Mouse (Mus musculus): ENCODE data around the gene Srd5a1.

Gene Srd5a1

DNA sequence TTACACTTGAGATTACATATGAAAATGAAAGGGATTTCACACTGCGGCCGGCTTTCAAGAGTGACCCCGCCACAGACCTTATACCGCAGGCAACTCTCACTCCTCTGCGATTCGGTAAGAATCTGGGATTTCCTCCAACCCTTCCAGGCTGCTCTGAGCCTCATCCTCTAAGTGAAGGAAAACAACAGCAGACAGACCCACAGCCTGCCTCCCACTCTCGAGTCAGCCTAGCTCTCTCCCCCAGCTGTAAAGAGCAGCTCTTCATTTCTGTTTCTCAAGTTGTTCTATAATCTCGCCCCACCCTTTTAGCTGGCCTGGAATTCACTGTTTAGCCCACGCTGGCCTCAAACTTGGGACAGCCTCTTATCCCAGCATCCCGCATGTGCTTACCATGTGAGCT is 69.5 kb downstream of the Srd5a1 start:
- DNase-seq (ENCODE audit: low spot score in 2 of 2), result no peak

DNA sequence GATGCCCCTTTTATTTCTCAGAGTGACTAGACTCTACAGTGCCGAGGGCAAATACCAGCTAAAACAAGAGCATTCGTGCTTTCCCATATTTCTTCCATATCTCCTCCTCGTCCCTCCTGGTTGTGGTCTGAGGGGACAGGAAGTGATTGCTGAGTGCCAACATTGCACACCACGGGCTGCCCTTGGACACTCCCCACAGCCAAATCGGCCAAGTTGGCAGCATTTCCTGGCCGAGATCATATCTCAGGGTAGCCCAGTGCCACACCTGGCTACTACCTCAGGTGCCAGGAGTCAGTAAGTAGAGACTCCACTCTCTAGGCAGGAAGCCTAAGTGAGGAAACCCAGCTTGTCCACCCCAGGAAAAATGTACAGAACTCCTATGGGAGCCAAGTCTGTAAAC is 70.0 kb downstream of the Srd5a1 start:
- no peak for DNase-seq (ENCODE audit: low spot score in 2 of 2)

DNA sequence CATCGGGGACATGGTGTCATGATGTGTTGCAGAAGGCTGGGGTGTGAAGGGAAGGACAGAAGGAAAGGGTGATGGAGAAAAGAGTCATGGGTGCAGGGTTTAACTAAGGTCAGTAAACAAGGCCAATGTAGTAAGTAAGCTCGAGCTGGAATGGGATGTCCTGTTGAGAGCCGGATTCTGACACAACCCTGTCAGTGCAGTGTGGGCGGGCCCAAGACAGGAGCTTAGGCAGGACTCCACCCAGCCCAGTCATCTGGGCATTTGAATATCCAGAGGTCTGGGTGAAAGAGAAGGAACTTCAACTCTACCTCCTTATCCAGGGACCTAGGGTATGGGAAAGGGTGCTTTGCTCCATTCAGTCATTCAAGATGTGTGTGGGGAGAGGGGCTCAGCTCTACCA is 72.9 kb downstream of the Srd5a1 start:
- no peak for DNase-seq (ENCODE audit: low spot score in 2 of 2)

- DNase-seq (ENCODE audit: low spot score in 2 of 2), result no peak
These were observed 73.9 kb downstream of the Srd5a1 start for GRCm38 (mm10) chr13:69537366-69537765.

GRCm38 (mm10) chr13:69536021-69536420 is 75.2 kb downstream of the Srd5a1 start:
- no peak for DNase-seq (ENCODE audit: low spot score in 2 of 2)

- DNase-seq (ENCODE audit: low spot score in 2 of 2), result peak; percentile 96 to 97
These were observed 76.3 kb downstream of the Srd5a1 start for GRCm38 (mm10) chr13:69534654-69535551.

GRCm38 (mm10) chr13:69534334-69534653 is 76.9 kb downstream of the Srd5a1 start, which contains the start of gene Tent4a:
TSS of gene Tent4a (minus strand) at chr13:69534617.
- no peak for DNase-seq (ENCODE audit: low spot score in 2 of 2)

- peak in 1 of 2 experiments; percentile 32 for DNase-seq (ENCODE audit: low spot score in 2 of 2)
These were observed 77.6 kb downstream of the Srd5a1 start, which contains the start of gene Nsun2 for GRCm38 (mm10) chr13:69533405-69534333. TSS of gene Nsun2 (plus strand) at chr13:69533746.

DNA sequence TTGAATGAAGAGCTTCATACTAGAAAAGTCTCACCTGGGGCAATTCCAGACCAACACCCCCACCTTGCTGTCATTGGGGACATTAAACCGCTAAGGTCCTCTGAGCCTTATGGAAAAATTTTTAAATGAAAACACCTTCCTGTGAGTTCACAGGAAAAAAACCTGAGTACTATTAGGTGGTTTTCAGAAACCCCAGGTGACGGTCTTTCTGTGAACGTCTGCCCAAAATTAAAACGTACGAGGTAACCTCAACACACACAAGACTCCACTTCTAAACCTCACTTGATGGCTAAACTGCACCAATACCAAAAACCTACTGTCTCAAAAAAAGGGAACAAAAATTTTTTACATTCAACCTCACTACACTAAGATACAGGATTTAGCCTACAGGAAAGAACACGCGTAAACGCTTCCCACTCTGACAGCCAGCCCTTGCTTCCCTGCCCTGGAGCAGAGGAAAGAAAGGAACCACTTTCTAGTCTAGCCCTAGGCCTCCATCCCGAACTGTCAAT is 78.3 kb downstream of the Srd5a1 start:
- DNase-seq (ENCODE audit: low spot score in 2 of 2), result no peak

DNA sequence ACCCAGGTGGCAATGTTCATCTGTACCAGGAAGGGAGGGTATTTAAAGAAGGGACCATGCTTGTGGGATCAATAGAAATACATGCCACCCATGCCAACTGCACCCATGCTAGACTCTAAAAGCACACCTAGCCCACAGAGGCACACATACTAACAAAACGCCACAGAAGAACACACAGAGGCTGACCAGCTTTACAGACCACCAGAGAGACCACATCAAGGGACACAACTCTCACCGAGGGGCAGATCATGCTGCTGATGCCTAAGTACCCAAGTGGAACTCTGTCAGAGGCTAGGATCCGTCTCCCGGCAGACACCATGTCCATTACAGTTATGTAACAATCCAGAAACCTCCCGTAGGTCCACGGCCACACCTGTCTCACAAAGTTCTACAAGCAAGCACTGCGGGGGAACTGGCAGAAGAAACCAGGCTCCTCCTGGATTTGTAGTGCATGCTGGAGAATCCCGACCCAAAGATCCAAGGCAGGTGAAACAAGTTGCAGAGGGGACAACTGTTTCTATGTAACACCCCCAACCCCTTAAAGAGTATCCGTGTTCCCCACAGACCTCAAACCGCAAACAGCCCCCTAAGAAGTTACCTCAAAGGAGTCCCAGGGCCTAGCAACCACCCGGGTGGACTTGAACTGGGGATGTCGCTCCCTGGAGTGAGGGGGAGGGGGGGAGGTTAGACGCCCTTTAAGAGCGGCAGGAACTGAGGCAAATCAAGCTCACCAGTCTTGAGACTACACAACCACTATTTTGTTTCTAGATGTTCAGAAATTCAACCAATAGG is 78.9 kb downstream of the Srd5a1 start:
- DNase-seq (ENCODE audit: low spot score in 2 of 2), result no peak

GRCm38 (mm10) chr13:69531431-69531830 is 79.8 kb downstream of the Srd5a1 start:
- DNase-seq (ENCODE audit: low spot score in 2 of 2), result no peak

- no peak for DNase-seq (ENCODE audit: low spot score in 2 of 2)
These were observed 80.3 kb downstream of the Srd5a1 start for GRCm38 (mm10) chr13:69530951-69531350.

- DNase-seq (ENCODE audit: low spot score in 2 of 2), result no peak
These were observed 81.1 kb downstream of the Srd5a1 start for GRCm38 (mm10) chr13:69530156-69530555.

- no peak for DNase-seq (ENCODE audit: low spot score in 2 of 2)
These were observed 82.7 kb downstream of the Srd5a1 start for GRCm38 (mm10) chr13:69528531-69528930.

GRCm38 (mm10) chr13:69525867-69526266 is 85.4 kb downstream of the Srd5a1 start:
- no peak for DNase-seq (ENCODE audit: low spot score in 2 of 2)

GRCm38 (mm10) chr13:69524158-69524530 is 87.1 kb downstream of the Srd5a1 start:
- DNase-seq (ENCODE audit: low spot score in 2 of 2), result no peak

Measured in frontal cortex, postnatal 25 days (tissue).